Mouse (Mus musculus) forelimb bud, embryonic 11.5 days (tissue): ENCODE measurements around the gene B4galt5.

Experiments used
- DNase-seq: peaks from one replicate; pipeline ENCODE4 v3.0.0-alpha.2; 2012; ENCODE audit warnings: low read depth, low spot score

Gene B4galt5

GRCm38 (mm10) chr2:167278751-167279526 lies 70.0 kb downstream of the B4galt5 start:
- DNase-seq = peak; percentile 64

DNA sequence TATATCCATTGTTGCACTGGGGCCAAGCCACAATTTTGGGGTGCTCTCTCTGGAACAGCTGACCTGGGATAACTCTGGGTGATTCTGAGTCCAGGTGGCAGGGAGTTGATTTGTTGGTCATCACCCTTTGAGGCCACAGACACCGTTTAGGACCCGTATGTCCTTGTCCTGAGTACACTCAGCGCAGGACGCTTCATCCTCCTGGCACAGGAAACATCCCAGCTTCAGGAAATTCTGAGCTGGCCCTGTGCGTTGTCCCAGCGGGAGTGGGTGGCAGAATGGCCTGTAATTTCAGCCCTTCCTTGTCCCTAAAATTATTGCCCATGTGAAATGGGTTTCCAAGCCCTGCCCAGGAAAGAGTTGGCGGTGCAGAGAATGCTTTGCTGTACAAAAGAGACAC lies 71.0 kb downstream of the B4galt5 start:
- DNase-seq = no peak

DNA sequence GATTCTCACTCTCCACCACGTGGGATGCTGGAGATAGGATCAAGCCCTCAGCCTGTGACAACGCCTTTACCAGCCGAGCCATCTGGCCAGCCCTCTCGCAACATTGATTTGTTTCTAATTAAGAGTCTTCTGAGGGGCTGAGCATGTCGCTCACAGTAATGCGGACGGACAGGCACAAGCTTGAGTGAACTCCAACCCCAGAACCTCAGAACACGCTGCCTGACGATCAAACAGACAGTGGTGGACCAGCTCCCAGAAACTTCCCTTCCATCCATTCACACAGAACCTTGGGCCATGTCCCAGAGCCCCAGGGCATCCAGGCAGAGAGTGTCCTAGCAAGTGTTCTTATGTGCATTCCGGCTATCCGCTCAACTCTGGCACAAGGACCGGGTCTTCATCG lies 72.0 kb downstream of the B4galt5 start:
- no peak for DNase-seq

- no peak for DNase-seq
These were observed 73.1 kb downstream of the B4galt5 start for GRCm38 (mm10) chr2:167275856-167276255.

DNA sequence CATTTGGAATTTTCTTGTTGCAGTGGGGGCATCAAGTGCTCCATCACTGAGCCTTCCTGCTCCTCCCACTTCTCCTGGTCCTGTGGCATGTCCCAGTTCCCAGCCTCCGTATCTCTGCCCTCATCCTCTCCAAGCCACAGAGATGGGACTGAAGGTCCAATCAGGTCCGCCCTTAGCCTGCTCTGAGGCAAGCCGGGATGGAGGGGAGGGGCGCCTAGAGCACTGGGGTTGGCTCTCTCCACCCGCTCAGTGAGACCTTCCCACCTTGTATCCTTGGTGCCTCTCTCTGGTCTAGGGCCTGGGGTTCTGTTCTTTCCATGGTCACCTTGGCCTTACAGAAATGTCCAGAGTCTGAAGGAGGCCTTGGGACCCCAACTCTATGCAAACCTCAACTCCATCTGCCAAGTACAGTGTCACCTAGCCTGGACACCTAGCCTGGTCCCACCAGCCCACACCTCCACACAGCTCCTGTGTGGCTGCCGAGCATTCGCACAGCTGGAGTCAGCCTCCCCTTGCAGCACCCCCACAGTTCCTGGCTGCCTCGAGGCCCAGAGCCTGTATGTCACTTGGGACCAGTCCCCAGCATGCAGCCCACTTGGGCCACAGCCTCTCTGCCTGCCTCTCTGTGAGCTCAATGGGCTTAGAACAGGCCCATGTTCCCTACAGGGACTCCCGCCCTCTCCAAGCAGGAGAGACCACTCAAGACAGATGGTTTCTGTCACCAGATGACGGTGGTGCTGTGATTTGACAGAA lies 74.1 kb downstream of the B4galt5 start:
- no peak for DNase-seq

- no peak for DNase-seq
These were observed 75.7 kb downstream of the B4galt5 start for GRCm38 (mm10) chr2:167273206-167273740.

DNA sequence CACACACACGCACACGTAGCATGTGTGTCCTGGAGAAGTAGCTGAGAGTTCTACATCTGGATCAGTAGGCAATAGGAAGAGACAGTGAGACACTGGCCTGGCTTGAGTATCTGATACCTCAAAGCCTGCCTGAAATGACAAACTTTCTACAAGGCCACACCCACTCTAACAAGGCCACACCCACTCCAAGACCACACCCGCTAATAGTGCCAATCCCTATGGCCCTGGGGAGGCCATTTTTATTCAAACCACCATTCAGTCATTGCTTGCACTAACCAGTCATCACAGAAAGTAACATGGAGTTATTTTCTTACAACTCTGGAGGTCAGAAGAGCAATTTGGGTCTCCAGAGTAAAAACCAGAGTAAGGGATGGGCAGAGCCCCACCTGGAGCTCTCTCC lies 76.3 kb downstream of the B4galt5 start:
- DNase-seq = no peak

DNA sequence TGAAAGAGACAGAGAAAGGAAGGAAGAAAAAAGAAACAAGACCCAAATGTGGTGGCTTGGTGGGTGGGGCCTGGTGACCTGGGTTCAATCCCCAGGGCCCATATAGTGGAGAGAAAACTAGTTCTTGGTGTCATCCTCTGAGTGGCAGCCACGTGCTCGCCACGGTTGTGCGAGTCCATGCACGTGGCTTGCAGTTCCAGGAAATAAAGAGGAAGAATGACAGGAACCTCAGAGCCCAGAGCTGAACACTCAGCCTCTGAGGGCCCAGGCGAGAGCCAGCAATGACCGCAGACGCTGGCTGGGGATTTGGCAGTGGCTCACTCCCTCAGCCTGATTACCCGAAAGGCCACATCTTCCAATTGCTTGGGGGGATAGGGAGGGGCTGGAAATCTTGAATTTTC lies 77.9 kb downstream of the B4galt5 start:
- no peak for DNase-seq

- no peak for DNase-seq
These were observed 78.5 kb downstream of the B4galt5 start for GRCm38 (mm10) chr2:167270496-167270895.

DNA sequence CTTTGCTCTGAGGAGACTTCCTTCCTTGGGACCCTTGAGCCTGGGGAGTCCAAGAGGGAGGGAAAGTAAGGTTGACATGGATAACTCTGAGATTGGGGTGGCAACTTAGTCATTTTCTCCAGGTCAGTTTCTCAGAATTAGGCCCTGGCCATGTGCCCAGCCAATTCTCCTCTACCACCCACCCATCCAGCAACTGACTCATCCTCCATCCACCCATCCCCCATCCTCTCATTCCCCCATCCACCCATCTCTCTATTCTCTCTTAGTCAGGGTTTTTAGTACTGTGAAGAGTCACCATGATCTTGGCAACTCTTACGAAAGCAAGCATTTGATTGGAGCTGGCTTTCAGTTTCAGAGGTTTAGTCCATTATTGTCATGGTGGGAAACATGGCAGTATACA lies 80.3 kb downstream of the B4galt5 start:
- no peak for DNase-seq

GRCm38 (mm10) chr2:167268411-167268690 lies 80.6 kb downstream of the B4galt5 start:
- no peak for DNase-seq

DNA sequence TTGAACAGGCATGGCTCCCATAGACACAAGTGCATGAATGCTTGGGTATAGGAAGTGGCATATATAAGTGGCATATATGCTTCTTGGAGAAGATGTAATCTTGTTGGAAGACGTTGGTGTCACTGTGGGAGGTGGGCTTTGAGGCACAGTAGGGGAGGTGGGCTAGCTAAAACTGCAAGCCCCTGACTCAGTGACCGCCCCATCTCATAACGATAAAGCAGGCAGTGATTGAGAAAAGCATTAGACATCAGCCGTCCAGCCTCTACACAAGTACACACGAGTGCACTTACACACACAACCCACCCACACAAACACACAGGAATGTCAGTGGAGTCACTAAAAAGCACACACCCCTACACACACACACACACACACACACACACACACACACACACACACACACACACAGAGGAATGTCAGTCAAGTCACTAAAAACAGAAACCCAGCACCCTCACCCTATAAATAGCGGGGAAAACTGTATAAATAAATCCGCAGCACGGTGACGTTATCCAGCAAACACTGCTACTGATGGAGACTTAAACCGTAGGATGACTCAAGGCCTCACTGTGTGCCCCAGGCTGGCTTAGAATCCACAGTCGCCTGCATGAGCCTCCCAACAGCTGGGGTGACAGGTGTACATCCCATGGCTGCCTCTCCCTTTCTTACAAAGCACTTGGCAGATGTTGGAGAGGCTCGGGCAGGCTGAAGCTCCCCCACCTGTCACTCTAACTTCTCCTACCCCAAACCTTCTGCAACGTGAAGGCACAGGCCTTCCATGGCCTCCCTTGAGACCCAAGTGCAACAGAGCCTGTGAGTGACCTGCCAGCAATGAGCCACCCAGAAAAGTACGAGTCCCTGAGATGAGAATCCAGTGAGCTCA lies 81.2 kb downstream of the B4galt5 start:
- DNase-seq = no peak

GRCm38 (mm10) chr2:167266231-167266630 lies 82.8 kb downstream of the B4galt5 start:
- no peak for DNase-seq

DNA sequence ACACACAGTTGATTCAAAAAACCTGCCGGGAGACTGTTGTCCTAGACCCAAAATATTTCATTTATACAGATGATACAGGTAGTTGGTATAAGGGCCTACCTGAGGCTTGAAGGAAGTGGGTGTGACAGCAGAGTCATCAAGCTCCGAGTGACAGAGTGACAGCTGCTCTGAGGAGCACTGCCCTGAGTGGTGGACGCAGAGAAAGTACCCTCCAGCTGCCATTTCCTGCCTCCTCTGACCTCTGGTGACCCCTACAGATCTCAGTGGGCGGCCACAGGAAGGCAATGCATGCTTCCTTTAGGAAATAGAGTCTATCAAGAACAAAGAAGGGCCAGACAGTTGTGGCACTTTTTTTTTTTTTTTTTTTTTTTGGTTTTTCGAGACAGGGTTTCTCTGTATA lies 83.2 kb downstream of the B4galt5 start:
- no peak for DNase-seq

- no peak for DNase-seq
These were observed 84.0 kb downstream of the B4galt5 start for GRCm38 (mm10) chr2:167265021-167265420.

DNA sequence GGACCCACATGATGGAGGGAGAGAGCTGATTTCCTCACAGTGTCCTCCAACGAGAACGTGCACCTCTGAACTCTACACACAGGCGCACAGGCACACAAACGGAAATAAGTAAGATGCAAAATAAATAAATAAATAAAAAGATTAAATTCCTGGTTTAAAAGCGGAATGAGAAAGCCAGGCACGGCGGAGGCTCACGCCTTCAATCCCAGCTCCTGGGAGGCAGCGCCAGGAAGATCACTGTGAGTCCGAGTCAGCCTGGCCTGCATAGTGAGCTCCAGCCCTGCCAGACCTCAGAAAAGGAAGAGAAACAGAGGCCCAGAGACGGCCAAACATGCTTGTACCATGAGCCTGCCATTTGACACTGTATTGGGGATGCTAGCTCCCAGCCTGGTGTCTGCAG lies 85.1 kb downstream of the B4galt5 start:
- DNase-seq = no peak

GRCm38 (mm10) chr2:167263040-167263810 lies 85.8 kb downstream of the B4galt5 start:
- no peak for DNase-seq

GRCm38 (mm10) chr2:167262433-167262832 lies 86.5 kb downstream of the B4galt5 start:
- DNase-seq = no peak

- no peak for DNase-seq
These were observed 87.9 kb downstream of the B4galt5 start for GRCm38 (mm10) chr2:167261106-167261505.

- no peak for DNase-seq
These were observed 91.2 kb downstream of the B4galt5 start for GRCm38 (mm10) chr2:167257790-167258189.

DNA sequence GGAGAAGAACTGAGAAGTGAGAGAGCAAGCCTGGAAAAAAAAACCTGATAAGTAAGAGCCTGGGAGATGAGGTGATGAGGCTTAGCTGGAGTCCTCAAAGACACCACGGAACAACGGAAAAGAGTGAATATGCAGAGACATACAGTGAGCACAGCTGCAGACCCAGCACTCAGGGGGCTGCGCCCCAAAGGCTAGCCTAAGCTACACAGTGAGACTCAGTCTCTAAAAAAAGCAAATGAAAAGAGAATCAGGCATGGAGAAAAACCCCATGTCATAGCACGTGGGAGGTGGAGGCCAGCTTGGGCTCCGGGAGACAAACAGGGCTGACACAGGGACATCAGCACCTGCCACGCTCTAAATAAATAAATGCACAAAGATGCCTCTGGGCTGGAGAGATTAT lies 94.2 kb downstream of the B4galt5 start:
- no peak for DNase-seq
